Mouse (Mus musculus) neutrophil, adult 5-6 weeks (primary cell): ENCODE measurements around the gene Trio. TPM values are rescaled to one million over a fixed set of nuclear protein-coding genes. Genes with fewer than 3 reads are reported as not detected.

ENCODE experiments used
- ATAC-seq: fragments of 151-379, 151-347 bp; 2 replicates; pipeline ENCODE4 v1.8.0; 2017; ENCODE audit warnings: mild to moderate bottlenecking, moderate TSS enrichment; ENCODE audit not compliant: insufficient number of reproducible peaks, poor library complexity, low FRiP score, severe bottlenecking; ENCODE audit errors: extremely low read depth
- total RNA-seq: library from RNA; stranded (forward); fragments of 200-1000 nt; gene quantifications from 2 replicates; pipeline ENCODE4 v1.2.3, GENCODE M21; 2017

The Trio gene
- total RNA-seq, 1 experiment from 2014 or later: 28.9 TPM

DNA sequence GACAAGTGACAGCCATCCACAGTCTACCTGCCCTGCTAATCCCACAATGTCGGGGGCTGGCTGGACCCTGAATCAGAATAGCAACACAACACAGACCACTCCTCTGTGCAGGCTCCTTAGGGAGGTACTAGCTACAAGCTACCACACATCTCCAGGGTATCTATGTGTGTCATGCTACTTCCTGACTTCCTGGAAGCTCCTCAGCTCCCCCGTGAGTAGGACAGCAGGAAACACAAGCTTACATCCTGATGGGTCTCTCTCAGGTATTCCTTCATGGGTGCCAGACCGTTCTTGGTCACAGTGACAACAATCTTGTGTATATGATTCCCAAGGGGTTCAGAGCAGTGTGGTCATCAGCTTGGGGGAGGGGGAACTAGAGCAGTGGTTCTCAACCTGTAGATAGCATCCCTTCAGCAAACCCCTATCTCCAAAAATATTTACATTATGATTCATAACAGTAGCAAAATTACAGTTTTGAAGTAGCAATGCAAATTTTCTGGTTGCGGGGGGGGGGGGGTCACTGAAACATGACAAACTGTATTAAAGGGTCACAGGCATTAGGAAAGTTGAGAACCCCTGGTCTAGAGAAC is 199.5 kb downstream of the Trio start:
- peak; percentile 23; the same call in 1 of the 2 replicates for ATAC-seq

DNA sequence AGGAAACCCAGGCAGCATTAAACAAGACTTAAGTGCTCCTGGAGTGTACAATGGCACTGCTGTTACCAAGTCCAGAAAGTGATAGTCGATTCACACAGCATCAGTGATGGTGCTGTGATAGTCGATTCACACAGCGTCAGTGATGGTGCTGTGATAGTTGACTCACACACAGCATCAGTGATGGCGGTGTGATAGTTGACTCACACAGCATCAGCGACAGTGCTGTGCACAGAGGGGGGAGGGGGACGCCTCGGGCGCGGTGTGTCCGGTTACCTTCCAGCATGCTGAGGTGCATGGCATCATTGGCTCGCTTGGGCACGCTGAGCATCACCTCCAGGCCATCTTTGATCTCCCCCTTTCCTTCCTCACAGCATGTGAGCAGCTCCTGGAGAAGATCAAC is 200.3 kb downstream of the Trio start:
- ATAC-seq: no peak

DNA sequence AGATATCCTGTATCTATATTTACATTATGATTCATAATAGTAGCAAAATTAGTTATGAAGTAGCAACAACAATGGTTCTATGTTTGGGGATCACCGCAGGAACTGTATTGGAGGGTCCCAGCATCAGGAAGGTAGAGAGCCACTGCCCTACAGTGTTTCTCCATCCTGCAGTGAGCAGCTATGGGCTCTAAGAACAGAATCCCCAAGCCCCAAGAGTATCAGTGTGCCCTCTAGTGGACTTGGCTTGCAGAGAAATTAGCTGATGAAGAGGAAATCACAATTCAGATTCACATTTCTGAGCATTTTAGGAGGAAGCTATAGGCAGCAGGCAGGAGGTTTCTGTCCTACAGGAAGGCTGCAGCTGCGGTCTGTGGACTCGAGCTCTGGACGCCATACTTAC is 202.1 kb downstream of the Trio start:
- ATAC-seq: no peak

DNA sequence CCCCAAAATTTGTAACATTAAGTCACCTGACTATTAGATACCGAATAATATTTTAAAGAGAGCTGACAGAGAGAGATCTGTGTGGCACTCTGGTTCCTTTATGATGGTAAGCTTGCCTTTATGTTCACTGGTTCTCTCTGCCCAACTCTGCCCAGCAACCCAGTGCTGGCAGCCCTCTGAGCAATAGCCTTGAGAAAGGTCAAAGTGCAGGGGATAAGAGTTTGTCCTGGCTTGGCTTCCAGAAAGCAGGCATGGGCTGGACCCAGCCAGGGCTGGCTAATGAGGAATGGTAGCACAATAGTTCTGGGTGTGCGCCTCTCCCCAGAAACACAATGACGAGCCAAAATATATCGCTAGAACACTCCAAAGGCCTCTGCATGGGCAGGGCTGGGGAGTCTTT is 203.2 kb downstream of the Trio start:
- ATAC-seq: no peak

DNA sequence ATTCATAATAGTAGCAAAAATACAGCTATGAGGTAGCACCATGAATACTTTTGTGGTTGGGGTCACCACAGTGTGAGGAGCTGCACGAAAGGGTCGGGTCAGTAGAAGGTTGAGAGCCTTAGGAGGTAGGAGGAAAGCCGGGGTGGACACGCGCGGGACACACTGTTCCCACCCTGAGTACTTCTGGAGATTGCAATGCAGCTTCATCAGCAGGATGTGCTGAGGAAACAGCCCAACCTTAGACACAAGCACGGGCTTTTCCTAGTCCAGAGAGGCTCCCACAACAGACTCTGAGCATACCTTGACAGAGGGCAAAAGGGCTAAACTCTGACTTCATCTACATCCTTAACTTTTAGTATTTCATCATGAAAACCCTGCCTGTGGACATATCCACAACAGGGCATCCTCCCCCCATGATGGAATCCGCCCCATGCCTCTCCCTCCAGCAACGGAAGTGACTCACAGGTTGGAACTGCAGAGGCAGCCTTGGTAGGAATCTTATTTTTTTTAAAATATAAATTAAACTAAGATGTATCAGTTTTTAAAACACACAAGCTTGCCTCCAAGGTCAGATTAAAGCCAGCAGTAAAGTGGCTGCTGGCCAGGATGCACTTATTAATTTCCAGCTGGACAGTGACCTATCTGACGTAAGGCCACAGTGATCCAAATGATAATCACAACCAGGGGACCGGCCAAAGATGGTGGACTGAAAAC is 203.8 kb downstream of the Trio start:
- ATAC-seq: no peak

DNA sequence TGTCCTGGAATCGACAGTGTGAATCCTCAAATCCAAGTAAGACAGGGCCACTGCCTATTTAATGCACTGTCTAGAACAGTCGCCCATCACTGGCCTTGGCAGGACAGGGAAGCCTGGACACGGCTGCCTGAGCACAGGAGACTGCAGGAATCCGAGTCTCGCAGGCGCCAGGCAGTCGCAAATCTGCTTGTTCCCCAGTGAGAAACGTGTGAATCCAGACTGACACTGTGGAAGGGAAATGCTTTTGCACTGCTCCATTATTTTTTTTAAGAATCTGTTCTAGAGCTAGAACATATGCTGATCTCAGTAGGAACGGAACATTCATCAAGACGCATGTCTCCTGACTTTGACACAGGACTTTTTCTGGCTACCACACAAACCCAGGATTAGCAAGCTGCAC is 208.6 kb downstream of the Trio start:
- ATAC-seq: no peak

DNA sequence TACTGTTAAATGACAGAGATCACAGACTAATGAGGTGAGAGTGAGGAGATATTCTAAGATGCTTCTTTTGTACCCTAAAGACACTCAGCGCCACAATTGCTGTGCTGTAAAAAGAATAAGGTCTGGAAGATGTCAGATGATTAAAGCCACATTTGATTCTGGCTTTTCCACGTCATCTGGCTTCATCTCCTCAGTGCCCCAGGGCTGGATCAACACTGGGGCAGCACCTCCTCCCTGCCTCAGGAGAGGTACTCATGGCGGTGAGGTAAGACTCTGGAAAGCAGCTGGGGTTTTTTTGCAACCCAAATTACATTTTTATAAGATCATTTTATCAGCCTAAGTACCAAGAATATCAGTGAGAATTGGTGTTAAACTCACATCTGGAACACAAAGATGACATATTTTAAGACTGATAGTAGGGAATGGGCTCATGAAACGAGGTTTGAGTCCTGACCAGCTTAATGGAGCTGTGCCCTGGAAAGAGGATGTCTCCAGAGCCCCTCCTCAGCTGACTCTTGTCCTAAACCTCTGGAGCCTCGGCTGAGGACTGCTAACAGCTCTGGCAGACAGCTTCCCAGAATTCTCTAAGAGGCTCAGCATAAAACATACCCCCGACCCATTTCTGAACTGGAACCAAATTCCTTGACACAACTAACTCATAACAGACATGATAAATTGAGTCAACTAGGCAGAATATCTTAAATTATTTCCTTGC is 210.8 kb downstream of the Trio start:
- ATAC-seq: no peak

DNA sequence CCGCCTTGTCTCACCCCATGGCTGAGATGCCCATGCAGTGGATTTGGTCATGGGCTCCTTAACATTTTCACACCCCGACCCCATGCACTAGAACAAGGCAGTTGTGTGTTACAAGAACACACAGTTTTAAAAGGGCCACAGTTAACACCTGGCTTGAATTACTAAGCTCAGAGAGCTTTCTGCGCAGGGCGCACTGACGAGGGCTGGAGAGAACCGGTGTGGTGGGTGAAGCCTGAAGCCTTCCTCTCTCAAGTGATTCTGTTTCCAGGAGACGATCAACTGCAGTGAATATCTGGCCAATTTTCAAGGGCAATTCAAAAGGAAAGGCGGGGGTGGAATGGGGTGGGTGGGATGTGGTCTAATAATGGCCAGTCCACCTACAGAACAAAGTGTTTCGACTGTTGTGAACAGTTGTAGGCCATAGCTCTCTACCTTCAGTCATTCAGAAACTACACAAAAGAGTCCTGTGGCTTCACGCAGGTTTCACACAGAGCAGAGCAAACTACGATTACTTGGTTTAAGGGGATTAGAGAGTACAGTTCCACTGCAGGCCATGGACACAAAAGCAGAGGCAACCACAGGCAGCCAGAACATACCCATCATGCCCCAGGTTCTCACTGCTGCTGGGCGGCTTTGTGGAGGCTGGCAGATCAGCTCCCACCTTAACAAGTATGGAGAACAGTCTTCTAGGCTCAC is 214.7 kb downstream of the Trio start:
- ATAC-seq: no peak

DNA sequence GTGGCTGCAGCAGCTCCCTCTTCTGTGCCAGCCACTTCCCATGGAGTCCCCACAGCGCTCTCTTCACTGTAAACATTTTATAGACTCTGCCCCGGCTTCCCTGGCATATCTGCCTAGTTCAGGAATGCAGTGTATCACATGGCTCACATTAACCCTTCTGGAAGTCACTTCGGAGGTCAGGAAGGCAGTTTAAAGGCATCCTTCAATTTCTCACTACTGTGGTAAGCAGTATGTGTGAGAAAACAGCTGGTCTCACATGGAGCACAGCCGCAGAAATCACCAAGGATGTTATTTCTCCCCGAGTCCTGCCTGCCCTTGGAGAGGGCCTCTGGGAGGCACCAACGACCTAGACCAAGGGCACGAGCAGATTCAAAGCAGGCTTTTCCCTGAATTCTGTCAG is 215.4 kb downstream of the Trio start:
- no peak for ATAC-seq

DNA sequence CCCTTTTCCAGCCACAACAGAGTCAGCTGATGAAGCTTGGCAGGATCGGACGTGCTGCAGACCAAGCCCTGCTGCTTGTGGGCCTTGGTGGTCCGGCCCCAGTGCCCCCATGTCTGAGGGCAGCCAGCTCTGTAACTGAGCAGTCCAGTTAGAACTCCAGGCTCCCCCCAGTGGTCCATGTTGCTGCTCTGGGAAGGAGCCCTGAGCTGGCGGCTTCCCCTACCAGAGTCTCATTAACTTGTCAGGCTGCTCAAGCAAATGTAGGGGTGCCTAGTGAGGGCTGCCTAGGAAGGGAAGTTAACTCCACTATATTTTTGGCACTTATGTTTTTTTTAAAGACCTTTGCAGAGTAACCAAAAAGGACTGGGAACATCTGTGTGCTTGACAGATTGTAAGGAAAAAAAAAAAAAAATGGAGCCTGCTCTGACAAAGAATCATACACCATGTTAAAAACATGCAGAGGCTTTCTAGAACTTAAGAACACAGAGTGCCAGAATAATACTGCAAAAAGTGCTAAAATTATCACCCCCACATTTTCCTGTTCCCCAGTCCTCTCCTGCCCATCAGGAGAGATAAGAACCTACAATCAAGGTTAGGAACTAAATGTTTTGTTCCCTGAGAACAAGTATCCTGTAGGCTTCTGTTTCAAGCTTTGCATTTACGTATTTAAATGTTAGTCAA is 216.9 kb downstream of the Trio start:
- ATAC-seq: no peak

DNA sequence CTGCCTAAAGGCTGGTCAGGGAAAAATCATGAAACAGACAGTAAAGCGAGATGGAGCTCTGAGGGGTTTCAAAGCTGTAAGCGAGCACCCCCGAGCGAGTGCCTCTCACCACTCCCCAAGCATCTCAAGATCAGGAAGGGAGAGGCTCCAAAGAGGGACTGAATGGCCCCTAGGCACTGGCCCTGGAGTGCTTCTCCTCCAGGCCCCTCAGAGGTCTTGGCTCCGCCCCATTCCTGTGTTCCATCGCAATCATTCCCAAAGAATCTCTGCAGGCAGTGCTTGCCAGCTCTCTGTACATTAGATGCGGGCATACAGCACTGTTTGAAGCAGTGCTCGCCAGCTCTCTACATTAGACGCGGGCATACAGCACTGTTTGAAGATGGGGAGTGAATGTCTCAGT is 219.4 kb downstream of the Trio start:
- ATAC-seq: no peak

DNA sequence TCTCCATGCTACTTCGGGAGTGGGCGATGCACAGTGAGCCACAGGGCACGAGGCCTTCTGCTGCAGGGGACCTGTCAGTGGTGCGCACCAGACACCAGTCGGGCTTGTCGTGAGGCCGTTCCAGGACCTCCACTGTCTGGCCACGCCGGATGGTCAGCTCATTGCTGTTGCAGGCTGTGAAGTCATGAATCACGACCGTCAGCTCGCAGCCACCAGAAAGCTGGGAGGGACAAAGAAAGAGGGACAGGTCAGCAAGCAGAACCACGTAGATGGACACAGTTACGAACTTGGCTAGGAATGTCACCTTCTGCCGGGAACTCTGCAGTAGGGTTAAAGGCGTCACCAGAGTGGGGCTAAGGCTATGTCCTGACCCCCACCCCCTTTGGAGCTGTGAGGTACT is 220.0 kb downstream of the Trio start:
- no peak for ATAC-seq

DNA sequence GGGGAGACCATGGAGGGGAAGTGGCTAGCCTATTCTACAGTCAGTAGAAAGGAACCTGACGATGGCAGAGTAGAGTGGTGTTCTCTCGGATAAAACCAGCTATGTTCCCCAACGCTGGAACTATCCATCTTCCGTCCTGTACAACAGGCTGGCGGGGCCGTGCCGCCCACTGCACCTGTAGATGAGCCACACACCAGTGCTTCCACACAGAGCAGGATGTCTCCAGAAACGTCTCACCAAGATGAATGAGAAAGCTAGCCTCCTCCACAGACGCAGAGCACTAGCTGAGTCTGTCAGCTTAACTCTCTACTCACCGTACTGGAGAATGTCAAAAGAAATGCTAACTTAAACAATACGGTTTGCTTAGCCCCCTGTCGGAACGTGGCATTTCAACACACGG is 221.2 kb downstream of the Trio start:
- no peak for ATAC-seq

DNA sequence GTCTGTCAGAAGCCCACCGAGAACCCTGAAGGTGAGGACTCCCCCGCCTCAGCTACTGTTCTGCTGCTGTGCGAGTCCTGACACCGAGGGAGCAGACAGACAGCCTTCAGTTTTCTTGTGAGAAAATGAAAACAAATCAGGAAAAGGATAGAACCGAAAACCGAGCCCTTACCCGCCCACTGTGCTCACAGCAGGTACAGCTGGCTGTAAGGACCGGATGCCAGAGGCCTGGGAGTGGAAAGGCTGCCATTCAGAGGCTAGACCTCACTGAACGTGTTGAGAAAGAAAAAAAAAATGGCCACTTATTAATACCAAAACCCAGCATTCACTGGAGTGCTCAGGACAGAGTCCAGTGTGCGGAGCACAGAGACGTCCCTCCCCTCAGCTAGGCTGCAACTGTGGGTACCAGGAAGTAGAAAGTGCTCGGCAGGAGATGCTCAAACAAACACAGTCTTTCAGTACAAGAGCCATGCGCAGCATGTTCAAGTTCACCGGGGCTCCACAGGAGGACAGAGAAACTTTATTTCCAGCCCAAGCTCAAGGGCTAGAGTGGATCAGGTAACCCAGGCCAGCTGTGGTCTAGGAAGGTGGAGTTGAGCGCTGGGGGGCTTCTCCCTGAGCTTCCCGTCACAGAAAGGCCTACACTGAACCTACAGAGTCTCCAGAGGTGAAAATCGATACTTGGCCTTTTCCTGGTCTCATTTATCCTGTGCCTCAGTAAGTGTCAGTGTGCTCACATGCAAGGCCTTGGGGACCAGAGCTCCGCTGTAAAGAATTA is 221.9 kb downstream of the Trio start:
- ATAC-seq: no peak

DNA sequence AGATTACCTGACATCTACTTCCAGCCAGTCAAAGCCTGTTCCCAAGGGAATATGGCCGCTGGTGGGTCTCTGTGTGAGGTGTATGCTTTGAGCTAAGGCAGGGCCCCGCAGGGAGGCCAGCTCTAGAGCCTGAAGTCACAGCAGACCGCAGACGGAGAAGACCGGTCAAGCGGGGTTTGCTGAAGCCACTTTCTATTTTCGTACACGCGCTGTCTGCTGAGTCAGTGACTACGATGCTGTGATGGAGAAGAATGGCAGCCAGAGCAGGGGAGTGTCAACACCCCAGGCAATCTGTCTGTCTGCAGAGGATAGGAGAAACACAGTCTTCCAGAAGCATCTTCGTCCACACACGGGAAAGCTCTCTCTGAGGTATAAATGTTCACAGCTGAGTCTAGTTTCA is 223.4 kb downstream of the Trio start:
- no peak for ATAC-seq

DNA sequence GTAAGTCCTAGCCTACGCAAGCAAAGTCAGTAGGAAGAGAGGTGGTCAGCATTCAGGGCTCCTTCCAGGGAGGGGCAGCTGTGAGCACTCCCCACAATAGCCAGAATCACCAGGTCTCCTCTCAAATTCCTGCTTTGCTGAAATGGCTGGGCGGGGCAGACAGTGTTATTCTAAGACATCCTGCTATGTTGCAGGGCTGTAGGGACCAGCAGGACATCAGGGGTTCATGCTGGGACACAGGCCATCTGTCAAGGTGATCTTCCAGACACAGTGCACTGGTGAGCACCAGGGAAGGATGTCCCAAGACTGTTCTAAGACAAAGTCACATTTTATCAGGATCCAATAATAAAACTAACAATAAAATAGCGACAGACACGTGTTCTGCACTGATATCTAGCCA is 224.5 kb downstream of the Trio start:
- ATAC-seq: no peak

DNA sequence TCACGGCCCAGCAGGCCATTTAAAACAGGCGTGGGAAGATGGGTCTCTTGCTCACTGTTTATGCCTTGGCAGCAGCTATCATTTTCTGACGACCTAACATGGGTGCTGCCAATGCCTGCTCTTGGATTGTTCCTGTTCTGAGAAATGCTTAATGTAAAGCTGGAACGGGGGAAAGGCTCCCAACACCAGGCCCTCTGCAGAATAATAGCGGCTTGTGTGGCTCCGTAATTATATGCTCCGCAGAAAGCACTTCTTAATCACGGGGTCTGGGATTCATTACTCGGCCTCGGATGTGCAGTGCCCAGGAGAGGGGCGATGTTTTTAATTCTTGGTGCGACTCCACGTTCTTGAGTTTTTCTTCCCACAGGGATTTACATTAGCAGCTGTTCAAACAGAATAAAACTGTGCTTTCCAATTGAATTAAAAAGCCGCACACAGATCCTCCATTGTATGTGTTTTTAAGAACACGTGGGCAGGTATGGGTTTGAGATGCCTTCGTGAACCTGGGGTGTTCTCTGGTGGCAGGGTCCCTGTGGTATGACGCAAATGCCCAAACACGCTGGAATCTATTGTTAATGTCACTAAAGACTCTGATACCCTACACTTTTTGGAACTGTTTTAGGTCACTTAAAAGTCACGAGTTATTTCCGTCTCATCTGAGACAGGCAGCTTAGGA is 228.0 kb downstream of the Trio start:
- ATAC-seq: no peak

DNA sequence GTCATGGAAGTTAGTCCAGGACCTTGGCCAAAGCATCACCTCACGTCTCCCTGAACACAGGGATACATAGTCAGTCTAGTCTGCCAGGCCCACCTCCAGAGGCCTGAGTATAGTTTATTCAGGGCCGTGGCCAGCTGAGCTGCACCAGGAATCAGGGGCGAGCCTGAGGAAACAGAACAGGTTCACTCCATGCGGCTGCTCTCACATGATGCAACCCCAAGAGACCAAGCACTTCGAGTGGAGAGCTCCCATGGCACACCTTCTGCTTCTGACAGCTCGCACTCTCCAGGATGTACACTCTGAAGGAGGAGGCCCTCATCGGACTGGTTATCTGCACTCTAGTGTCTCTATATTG is 228.8 kb downstream of the Trio start:
- no peak for ATAC-seq
